Mouse (Mus musculus) layer of hippocampus, postnatal 36 days (tissue): Measurements from ENCODE around the gene Gatd1. TPM values are rescaled to one million over a fixed set of nuclear protein-coding genes. Genes with fewer than 3 reads are reported as not detected.
"Not testable (repeated sequence)": the region's sequence is repeated elsewhere in the genome, so short reads cannot be mapped to it uniquely, and the experiment has no call there.

Source experiments
- DNase-seq, 2 experiments: peaks; one replicate each; pipeline ENCODE4 v3.0.0; 2022
- total RNA-seq, 2 experiments: library from RNA; stranded (reverse); gene quantifications; 2 replicates each; pipeline ENCODE4 v1.2.3; 2021

Gatd1 gene
- total RNA-seq = 10 to 100 TPM; 42.2 to 48.4 TPM

DNA sequence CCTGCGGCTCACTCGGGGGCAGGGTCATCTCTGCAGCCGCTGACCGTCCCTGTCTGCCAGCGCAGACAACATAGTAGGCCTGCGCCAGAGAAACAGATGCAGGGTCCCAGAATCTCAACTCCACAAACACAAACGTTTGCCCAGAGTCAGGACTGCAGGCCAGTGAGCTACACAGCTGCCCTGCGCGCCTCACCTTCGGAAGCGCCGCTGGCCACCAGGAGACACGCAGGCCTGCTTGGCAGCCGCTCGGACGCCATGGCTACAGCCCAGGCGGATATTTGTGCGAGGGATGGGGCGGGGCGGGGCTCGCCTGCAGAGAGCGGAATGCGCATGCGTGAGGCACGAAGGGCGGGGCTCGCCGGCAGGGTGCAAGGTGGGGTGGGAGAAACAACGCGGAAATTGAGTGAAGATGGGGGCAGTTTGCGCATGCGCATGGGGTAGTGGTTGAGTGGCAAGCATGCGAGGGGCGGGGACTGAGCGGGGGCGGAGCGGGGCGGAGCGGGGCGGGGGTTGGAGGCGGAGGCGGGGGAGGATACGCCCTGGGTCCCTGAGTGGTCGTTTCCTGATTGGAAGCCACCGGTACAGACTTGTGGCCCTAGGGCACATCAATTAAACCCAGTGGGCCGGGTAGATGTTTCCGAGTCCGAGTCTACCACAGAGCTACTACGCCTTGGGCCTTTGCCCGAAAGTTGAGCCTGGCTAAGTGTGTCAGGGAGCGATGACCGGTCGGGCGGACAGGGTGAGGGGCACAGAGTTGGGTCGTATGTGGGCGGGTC is at the start of gene Gatd1:
Gene Gatd1, minus strand, starts transcription at position 328 of the 776 bp plus-strand sequence.
- peak; percentile 98 for DNase-seq

DNA sequence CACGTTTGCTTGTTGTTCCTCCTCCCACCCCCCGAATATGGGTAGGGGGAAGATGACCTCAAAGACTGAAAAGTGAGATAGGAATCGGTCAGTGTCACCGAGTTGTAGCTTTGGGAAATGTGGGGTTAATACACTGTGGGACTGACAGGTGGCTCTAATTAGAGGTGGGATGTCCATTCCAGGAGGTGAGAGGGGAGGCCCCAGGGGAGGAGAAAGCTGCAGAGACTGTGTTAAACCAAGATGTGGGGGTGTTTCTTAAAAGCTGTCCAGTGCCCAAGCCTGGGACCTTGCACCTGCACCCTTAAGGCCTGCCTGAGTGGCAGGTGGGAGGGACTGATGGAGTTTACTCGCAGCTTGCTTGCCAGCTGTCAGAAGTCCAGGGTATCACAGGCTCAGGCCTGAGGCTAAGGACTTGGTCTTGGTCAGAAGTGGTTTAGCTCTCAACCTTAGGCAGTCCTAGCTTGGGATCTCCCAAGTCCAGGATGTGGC is 48.4 kb upstream of the Gatd1 start:
- no peak for DNase-seq

DNA sequence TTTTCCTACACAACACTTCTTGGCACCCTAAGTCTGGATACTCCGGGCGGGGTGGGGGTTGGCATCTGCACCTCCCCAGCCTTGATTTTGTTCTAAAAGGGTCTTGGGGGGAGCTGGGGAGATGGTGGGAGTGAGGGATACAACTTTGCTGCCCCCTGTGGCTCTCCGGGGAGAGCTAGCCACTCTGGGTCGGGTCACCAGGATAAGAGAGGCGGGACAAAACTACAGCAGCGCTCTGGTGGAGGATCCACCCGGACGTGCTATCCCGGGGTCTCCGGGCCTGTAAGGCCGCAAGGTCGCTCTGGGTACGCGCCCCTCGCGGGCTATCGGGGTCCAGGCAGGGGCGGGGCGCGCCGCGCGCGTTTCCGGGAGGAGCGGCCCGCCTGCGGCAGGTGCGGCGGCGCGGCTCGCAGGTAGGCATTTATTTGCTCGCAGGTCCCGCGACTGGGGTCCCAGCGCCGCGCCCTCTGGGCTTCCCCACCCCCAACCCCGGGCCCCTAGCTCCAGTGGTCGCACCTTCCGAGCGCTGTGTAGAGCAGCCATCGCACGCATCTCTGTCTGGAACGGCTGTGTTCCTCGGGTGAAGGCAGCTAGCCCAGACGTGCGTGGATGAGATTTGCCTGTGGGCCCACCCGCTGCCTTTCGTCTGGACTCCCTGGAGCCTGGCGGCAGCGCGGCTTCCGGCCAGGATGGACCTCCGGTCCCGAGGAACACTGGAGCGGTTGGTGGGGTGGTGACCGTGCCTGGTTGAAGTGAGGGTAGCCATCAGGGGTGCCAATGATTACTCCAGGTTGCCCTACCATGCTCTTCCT is 47.8 kb upstream of the Gatd1 start:
- DNase-seq = no peak

DNA sequence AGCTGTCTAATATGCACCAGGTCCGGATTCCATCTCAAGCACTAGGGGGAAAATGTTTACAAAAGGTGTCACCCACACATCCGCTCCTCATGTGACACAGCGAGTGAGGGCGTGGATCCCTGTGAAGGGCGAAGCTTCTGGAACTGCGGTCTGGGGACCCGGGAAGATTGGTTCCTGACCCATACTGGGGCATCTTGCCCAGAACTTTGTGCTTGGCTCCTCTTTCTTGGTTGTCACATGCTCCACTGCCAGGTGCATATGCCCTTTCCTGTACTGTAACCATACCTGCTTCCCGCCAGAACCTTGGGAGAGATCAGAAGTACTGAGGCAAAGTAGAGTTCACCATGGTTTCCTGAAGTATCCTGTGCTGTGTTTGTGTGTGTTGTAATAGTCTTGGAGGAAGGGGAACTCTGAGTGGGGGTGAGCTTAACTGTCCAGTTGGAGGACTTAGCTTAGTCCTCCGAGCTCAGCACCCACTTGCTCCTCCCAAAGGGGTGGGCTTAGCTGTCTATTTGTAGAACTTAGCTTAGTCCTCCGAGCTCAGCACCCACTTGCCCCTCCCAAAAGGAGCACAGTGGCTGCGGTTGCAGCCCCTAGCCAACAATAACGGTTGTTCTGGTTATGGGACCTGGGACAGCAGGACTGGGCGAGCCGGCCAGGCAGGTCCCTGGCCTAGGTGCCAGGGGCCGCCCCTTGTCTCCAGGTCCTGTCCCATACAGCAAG is 46.6 kb upstream of the Gatd1 start, which contains the start of gene Cracr2b:
Gene Cracr2b, plus strand, starts transcription at position 704 of the 723 bp plus-strand sequence.
- no peak for DNase-seq

DNA sequence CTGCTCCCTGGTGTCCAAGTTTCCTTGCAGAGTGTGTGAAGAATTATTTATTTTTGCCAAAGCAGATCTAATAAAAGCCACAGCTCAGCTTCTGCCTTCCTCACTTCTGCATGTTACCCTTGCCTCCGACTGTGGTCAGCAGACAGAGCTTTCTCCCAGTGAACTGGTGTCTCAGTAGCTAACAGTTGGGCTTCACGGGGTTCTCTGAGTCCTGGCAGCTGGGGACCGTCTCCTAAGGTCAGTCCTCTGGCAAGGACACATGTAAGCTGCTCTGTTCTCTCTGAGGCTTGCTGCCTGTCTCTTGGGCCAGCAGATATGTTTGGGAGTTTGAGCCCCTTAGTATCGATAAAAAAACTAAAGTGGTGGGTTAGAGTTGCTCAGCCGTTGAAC is 46.1 kb upstream of the Gatd1 start:
- no peak for DNase-seq

DNA sequence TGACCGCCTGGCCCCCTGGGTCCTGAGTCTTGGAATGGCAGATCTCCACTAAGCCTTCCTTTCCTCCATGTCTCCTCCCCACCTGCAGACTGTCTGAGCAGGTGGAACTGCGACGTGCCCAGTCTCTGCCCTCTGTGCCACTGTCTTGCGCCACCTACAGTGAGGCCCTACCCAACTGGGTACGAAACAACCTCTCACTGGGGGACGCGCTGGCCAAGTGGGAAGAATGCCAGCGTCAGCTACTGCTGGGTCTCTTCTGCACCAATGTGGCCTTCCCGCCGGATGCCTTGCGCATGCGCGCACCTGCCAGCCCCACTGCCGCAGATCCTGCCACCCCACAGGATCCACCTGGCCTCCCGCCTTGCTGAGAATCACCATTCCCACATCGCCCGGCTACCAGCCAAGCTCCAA is 45.4 kb upstream of the Gatd1 start:
- DNase-seq = no peak

DNA sequence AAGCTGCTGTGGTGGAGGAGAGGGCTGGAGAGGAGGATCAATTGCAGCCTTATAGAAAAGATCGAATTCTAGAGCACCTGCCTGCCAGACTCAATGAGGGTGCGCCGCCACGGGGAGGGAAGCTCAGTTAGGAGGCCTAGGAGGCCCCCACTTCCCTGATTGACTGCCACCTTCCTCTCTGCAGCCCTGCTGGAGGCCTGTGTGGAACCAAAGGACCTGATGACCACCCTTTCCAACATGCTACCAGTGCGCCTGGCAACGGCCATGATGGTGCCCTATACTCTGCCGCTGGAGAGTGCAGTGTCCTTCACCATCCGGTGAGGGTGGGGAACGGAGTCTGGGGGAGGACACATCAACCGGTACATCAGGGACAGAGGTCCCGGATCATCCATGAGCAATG is 44.7 kb upstream of the Gatd1 start:
- DNase-seq = no peak

DNA sequence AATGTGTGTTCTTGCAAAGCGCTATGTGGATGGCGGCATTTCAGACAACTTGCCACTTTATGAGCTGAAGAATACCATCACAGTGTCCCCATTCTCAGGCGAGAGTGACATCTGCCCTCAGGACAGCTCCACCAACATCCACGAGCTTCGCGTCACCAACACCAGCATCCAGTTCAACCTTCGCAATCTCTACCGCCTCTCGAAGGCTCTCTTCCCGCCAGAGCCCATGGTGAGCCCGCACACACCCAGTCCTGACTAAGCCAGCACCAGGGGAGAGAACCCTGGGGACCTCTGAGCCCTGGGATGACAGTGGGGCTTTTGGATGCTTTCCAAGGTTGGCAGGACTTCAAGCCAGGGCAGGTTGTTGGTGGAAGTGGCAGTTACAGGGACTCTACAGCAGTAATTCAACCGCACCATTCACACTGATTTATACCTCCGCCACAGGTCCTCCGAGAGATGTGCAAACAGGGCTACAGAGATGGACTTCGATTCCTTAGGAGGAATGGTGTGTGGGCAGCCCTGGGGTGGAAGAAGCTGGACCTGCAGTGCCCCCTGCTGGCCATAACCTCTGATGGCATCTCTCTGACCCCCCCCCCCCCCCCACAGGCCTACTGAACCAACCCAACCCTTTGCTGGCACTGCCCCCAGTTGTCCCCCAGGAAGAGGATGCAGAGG is 44.2 kb upstream of the Gatd1 start:
- DNase-seq = no peak

DNA sequence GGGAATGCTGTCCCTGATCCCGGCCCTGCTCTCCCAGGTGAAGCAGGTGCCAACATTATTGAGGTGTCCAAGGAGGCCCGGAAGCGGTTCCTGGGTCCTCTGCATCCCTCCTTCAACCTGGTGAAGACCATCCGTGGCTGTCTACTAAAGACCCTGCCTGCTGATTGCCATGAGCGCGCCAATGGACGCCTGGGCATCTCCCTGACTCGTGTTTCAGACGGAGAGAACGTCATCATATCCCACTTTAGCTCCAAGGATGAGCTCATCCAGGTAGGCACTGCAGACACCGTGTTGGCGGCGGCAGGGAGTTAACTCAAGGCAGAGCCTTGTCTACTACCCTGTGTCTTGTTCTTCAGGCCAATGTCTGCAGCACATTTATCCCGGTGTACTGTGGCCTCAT is 43.3 kb upstream of the Gatd1 start:
- DNase-seq = no peak

DNA sequence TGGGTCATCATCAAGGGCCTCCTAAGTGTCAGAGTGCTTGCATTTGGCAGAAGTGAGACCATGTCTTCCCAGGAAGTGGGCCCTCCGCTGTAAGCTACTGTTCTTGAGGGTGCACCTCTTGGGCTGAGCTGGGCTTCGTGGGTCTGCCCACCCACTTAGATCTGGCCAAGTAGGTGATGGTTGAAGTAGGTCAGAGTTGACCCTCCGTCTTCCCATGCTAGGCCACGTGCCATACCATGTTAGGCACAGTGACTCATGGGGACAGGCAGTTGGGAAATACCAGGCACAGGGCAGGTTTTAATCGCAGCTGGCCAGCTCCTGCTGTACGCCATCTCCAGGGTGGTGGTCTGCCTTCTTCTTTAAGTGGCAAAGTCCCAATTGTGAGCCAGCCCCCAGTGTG is 42.8 kb upstream of the Gatd1 start:
- no peak for DNase-seq

DNA sequence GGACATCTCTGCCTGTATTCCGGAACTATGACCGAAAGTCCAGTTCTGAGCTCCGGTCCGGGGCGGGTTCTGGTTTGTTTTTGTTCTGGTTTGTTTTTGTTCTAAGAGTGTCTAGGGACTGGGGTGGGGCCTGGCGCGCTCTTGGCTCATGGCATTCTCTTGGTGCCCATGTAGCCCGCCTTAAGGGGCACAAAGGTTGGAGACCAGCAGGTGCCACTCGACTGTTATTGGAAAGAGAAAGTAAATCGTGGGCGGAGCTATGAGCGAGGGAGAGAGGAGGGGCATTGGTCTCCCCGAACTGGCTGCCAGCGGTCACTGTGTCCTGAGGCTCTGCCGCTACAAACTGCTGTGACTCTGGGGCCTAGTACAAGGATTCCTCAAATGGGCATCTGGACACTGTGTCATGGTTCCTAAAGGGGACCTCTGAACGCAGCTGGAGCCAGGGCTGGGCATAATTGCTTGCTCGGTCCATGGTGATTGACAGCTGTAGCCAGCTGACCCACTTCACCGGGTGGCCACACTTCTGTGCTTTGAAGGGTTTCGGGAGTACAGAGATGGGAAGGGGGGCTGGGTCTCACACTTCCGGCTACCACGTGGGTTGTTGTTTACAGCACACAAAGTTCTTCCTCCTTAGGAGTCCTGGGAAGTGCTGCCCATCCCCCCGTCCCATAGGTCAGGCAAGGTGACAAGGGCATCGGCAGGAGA is 41.8 kb upstream of the Gatd1 start:
- DNase-seq = no peak

DNA sequence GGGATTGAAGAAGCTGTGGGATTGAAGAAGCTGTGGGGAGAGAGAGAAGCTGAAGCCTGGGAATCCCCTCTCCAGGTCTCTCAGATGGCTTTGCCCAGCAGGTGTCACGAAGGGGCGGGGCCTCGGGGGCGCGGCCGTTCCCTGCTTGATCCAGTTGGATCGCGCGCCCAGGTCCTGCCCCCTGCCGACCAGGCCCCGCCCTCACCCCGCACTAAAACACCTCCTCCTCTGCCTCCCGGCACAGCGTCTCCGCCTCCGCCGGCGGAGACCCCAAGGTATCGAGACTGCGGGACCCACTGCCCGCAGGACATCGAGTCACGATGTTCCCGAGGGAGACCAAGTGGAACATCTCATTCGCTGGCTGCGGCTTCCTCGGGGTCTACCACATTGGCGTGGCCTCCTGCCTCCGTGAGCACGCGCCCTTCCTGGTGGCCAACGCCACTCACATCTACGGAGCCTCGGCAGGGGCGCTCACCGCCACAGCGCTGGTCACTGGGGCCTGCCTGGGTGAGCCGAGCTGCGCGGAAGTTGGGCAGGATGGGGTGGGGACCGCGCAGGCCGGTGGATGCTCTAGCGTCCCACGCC is 41.1 kb upstream of the Gatd1 start, which contains the start of gene Pnpla2:
Gene Pnpla2, plus strand, starts transcription at position 232 of the 585 bp plus-strand sequence.
- peak; percentile 86 to 89 for DNase-seq

DNA sequence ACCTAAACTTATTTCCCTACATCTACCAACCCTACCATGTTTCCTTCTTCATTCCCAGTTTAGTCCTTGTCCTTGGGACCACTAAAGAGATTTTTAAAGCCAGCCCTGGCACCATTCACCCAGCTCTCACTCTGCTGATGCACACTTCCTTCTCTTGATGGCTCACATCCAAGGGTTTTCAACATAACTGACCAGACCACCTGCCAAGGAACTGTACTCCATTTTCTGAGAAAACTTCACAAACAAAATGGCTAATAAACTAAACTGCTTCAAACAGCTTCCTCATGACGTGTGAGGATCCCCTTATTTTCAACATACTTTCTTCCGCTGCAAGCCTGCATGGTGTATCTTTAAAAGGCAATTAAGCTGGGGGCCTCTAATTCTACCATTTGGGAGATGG is 39.7 kb upstream of the Gatd1 start:
- no peak for DNase-seq

DNA sequence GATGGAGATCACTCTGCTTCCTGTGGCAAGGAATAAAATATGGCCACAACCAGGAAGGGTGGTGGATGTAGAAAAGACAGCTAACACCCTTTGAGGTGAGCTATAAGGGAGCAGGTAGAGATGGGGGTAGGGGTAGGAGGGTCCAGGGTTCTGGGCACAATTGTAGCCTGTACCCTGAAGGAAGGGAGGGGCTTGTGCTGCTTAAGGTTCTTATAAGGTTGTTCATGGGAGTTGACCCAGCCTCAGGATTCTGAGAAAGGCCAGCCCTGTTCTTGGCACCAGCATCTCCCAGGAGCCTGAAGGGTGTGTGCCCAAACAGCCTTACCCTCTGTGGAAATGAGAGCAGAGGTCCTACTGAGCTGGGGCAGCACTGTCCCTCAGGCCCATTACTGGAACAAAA is 38.0 kb upstream of the Gatd1 start:
- DNase-seq = no peak

DNA sequence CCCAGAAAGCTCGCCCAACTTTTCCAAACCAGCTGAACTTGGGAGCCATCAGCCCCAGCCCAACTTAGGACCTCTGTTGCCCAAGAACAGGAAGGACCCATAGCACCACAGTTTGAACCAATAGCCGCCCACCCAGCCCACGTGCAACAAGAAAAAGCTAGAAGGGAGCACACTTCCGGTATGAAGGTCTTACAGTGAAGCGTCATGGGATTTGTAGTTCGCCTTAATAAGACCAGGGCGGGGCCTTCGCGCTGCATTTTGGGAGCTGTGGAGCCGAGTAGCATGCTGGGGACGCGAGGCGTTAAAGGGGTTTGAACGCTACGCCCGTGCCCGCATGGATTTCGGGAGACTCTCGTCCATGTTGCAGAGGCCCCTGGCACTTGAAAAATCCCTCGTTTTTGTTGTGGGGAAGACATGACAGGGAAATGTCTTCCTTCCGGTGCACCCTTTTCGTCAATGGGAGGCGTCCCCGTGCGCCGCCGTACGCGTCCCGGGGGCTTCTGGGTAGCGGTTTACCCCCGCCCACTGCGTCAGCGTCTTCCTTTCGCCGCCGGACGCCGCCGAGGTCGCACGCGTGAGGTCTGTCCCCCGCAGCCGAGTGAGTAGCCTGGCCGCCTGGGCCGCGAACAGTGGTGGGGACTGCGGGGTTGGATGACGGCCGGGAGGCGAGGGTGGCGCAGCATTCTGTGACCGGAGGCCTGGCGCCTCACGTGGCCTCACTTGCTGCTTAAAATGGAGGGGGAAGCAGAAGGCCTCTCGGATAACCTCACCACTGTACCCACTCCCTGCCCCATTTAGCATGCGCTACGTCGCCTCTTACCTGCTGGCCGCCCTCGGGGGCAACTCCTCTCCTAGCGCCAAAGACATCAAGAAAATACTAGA is 33.4 kb upstream of the Gatd1 start, which contains the start of gene Rplp2:
Gene Rplp2, plus strand, starts transcription at position 261 of the 882 bp plus-strand sequence.
- peak; percentile 96 to 97 for DNase-seq

DNA sequence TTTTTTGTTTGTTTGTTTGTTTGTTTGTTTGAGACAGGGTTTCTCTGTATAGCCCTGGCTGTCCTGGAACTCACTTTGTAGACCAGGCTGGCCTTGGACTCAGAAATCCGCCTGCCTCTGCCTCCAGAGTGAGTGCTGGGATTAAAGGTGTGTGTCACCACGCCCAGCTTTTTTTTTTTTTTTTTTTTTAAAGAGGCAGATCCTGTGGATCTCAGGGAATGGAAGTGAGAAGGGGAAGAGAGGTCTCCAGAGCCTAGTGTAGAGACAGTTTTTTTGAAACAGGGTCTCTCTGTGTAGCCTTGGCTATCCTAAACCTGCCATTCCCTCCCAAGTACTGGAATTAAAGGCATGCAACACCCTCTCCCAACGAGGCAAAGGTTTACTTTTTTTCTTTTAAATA is 32.4 kb upstream of the Gatd1 start:
- not testable (repeated sequence) for DNase-seq

DNA sequence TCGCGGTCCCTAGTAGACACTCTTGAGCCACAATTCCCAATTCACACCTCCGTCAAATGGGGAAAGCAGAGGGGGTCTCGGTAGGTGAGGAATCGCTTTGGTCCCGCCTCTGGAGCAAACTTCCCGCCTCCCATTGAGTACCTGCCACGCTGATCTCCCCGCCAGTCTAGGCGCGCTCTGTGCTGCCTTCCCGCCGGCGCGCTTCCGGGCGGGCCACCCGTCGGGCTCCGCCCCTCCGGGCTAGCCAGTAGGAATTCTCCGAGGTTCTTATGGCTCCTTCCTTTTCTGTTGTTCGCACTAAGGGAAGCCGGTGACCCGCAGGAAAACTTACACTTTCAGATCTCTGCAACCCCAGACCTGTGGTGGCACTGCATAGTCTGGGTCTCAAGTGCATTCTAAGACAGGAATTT is 29.9 kb upstream of the Gatd1 start, which contains the start of gene Pidd1:
Gene Pidd1, minus strand, starts transcription at position 198 of the 410 bp plus-strand sequence.
- no peak for DNase-seq

DNA sequence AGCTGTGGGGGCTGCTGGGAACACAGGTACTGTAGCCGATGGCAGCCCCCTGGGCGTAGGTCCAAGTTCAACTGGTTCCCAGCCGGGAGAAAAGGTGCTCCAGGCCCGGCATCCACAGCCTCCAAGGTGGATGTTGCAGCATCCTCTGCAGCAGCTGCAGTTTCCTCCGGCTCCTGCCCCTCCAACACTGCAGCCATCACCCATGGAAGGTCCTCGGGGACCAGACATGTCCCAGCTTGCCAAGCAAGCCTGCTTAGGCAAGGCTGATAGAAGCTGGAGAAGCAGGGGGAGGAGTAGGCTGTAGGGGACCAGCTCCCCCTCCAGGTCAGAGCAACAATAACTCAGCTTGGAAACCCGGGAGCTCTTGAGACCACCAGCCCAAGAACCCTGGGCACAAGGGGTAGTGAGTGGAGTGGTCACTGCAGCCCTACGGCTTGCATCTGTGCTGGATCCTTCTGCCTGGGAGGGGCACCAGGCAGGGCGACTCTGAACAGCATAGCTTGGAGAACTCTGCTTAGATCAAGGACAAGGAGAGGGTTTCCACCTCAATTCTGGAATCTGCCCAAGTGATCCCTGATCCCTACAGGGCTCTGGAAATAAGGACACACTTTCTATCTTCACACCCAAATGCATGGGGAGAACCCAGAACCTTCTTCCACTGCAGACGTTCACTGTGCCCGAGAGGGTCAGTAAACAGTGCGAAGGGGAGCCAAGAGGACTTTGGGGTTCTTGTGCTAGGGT is 29.3 kb upstream of the Gatd1 start:
- DNase-seq = no peak

DNA sequence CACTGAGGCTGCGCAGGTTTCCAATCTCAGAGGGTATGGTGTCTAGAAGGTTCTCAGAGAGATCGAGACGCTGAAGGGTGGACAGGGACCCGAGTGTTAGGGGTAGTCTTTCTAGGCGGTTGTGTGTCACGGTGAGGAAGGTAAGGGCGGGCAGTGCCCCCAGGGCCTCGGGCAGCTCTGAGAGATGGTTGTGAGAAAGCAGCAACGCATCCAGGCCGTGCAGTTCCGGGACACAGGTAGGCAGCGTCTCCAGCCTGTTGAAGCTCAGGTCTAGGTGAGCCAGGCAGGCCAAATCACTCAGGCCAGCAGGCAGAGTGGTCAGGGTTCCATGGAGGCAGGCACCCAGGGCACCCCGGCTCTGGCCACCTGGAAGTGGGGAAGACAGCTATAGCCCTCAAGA is 28.3 kb upstream of the Gatd1 start:
- DNase-seq = no peak
